Comparison of ENCODE assay signal across 8 mouse cellular contexts in the genomic region with DNA sequence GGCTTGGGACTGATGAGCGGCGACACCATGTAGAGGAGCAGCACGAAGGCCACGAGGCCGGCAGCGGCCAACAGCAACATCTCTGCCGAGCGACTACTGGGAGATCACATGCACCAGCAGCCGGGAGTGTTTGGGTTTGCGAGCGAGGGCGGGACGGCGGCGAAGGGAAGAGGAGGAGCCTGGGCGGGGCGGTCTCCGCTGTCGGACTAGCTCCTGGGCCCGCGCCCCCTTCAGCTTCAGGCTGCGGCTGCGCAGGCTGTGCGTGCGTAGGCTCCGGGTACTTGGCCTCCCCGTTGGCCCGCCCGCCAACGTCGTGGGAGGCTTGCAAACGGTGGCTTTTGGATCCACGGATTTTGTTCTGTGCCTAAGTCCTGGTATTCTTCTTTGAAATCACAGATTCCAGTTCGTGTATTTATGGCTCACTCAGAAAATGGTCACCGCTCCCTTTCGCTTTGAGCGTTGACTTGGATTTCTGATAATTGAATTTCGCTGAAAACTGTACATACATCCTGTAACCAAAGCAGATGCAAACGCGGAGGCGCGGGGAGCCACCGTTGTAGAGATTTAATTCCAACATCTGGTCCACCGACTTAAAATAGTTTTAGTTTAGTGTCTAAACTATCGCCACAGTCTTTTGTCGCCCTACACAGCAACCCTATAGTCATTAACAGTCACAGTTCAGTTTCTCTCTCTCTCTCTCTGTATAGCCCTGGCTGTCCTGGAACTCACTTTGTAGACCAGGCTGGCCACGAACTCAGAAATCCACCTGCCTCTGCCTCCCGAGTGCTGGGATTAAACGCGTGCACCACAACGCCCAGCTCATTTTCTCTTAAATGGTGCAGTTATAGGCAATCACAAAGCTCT. TPM values are rescaled to one million over a fixed set of nuclear protein-coding genes. Genes with fewer than 3 reads are reported as not detected.
DNase-seq lines count a peak whose midpoint lies in the region; ATAC-seq and TF ChIP-seq lines count a peak whose summit lies in the region.

Gene Kdsr (minus strand): TSS at position 156 of the 864 bp plus-strand sequence.

- WGBS in hindbrain, postnatal 0 days = 3% methylated on average over 50 of the region's 51 CpGs

- H3K27ac ChIP-seq in gastrocnemius, adult 2 months = peak within 1 kb of the TSS; percentile 96
- H3K27ac ChIP-seq in hindbrain, postnatal 0 days = peak within 1 kb of the TSS; percentile 84
- peak within 1 kb of the TSS; percentile 82 for H3K27ac ChIP-seq in left cerebral cortex, adult 2 months

- no peak for TF ChIP-seq CTCF in gastrocnemius, adult 2 months (IDR thresholded peaks at IDR 0.05)
- peak; percentile 43 for TF ChIP-seq CTCF in hindbrain, postnatal 0 days (IDR thresholded peaks at IDR 0.05; ENCODE audit: low read depth)
- TF ChIP-seq CTCF in left cerebral cortex, adult 2 months (IDR thresholded peaks at IDR 0.05) = no peak; the same call in 1 of the 2 replicates

- peaks cover 9% of the 10 kb centered on the region; the same call in 1 of the 2 replicates for H3K4me1 ChIP-seq in hindbrain, postnatal 0 days (ENCODE audit: insufficient read depth, low read length)

- H3K9me3 ChIP-seq in hindbrain, postnatal 0 days (ENCODE audit: low read length) = no peaks in the 10 kb centered on the region

- no peaks in the 10 kb centered on the region for H3K27me3 ChIP-seq in hindbrain, postnatal 0 days (ENCODE audit: insufficient read depth, low read length)

- peaks cover 4% of the 10 kb centered on the region; the same call in 1 of the 2 replicates for H3K36me3 ChIP-seq in hindbrain, postnatal 0 days (ENCODE audit: insufficient read depth, low read length)

- ATAC-seq in common myeloid progenitor, adult 5-6 weeks (replicated peaks; ENCODE audit: low read depth, poor library complexity, severe bottlenecking) = peak; percentile 91
- ATAC-seq in hindbrain, postnatal 0 days = peak; percentile 100
- peak; percentile 92 for ATAC-seq in megakaryocyte, adult 5-6 weeks (ENCODE audit: poor library complexity, severe bottlenecking)

- peak within 1 kb of the TSS; percentile 91 for H3K4me3 ChIP-seq in gastrocnemius, adult 2 months
- peak within 1 kb of the TSS; percentile 80 for H3K4me3 ChIP-seq in hindbrain, postnatal 0 days (ENCODE audit: low read length)
- H3K4me3 ChIP-seq in left cerebral cortex, adult 2 months = peak within 1 kb of the TSS; percentile 98

- intact Hi-C loops in gastrocnemius, adult 2 months (cut with DNase I) = loop anchor here (1.0 kb wide), 1 partner anchor 36 kb away; the partner anchor contains the start of gene Vps4b
- intact Hi-C loops in left cerebral cortex, adult 2 months (cut with DNase I) = loop anchor here (2.0 to 5.0 kb wide), 2 partner anchors 37 to 43 kb away; partner anchors contain the start of gene Vps4b

- DNase-seq in ZHBTc4 (ENCODE audit: low read depth, low spot score) = peak; percentile 98
- DNase-seq in gastrocnemius, adult 2 months = peak; percentile 99
- peak; percentile 99 for DNase-seq in hindbrain, postnatal 0 days (ENCODE audit: low spot score)
- peak; percentile 97 for DNase-seq in left cerebral cortex, adult 2 months (ENCODE audit: extremely low spot score in 1 of 2, low spot score in 2 of 2)
- peak; percentile 96 to 97 for DNase-seq in right cerebral cortex, adult 2 months (ENCODE audit: low spot score in 2 of 2)
- peak; percentile 97 for DNase-seq in urinary bladder, postnatal 14 days (ENCODE audit: low spot score)

- peak within 1 kb of the TSS; percentile 57 for H3K9ac ChIP-seq in hindbrain, postnatal 0 days (replicated peaks; ENCODE audit: low read length)

- peak within 1 kb of the TSS; percentile 91 for H3K4me2 ChIP-seq in hindbrain, postnatal 0 days (ENCODE audit: low read depth, low read length)

RNA-seq across cellular contexts. Expression of gene Kdsr, which starts in this region (rescaled TPM):
- 42.7 and 47.9 TPM in 2 replicates for total RNA-seq in common myeloid progenitor, adult 5-6 weeks (2017)
- 1 to 10 TPM; 3.9 to 4.4 TPM for total RNA-seq in gastrocnemius, adult 2 months (2021)
- total RNA-seq in hindbrain, postnatal 0 days (2014; rRNA removed) = 8.9 and 9.1 TPM in 2 replicates
- polyA plus RNA-seq in hindbrain, postnatal 0 days (2015; fragmentation: Nextera tagmentation; extraction: Ambion mirVana) = 17.2 and 17.6 TPM in 2 replicates
- 10 to 100 TPM; 26.4 to 28.3 TPM for total RNA-seq in left cerebral cortex, adult 2 months (2021)
- 6.5 and 7.1 TPM in 2 replicates for total RNA-seq in megakaryocyte, adult 5-6 weeks (2015)
- total RNA-seq in megakaryocyte, adult 5-6 weeks (2017) = 13.7 and 17.8 TPM in 2 replicates

Comparison
In these comparisons a context has a peak if more than half of its experiments do, and no peak if none do; other contexts are left out.
1. Peak in every context shown above with its lines: DNase-seq, ATAC-seq, H3K4me3 ChIP-seq and H3K27ac ChIP-seq.